Comparison of ENCODE assay signal across 12 mouse cellular contexts in the genomic region with DNA sequence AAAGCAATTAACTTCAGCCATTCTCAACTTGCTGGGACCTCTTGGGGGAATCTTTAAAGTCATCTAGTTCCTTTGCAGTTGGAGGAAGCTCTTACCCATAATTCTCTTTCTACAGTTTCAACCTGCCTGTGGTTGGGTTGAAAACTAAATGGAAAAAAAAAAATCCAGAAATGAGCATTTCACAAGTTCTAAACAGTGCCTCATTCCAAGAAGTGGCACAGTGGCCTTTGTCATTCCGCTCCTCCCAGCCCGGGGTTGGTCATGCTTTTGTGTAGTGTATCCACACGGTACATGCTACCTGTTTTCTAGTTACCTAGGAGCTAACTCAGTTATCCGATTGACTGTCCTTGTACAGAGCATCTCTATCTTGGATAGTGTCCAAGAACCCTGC.
DNase-seq lines count a peak whose midpoint lies in the region; ATAC-seq lines count a peak whose summit lies in the region.
"Had no signal": no experiment of that assay in that cellular context is flagged by ENCODE, and none has a peak within 500 bp of the region (broad histone marks: within the 10 kb centered on the region; RNA-seq: fewer than 3 reads in every experiment).

No protein-coding gene starts in this region.

- H3K27me3 ChIP-seq in heart, embryonic 11.5 days (ENCODE audit: control insufficient read depth, insufficient read depth, low read length), result no peaks in the 10 kb centered on the region
- no peaks in the 10 kb centered on the region for H3K27me3 ChIP-seq in lung, embryonic 15.5 days
- peaks cover 12% of the 10 kb centered on the region; the same call in 1 of the 2 replicates for H3K27me3 ChIP-seq in liver, embryonic 12.5 days (replicated peaks)
- no peaks in the 10 kb centered on the region for H3K27me3 ChIP-seq in stomach, embryonic 15.5 days (replicated peaks)
- peaks cover 4% of the 10 kb centered on the region for H3K27me3 ChIP-seq in forebrain, embryonic 15.5 days
- H3K27me3 ChIP-seq: Patski had no signal

- H3K9ac ChIP-seq in heart, embryonic 11.5 days (ENCODE audit: low read depth, low read length), result no peak overlapping the region
- H3K9ac ChIP-seq in lung, embryonic 15.5 days, result no peak overlapping the region
- H3K9ac ChIP-seq in liver, embryonic 12.5 days, result no peak overlapping the region
- no peak overlapping the region for H3K9ac ChIP-seq in stomach, embryonic 15.5 days
- H3K9ac ChIP-seq in forebrain, embryonic 15.5 days (replicated peaks), result no peak overlapping the region
- H3K9ac ChIP-seq: limb, embryonic 12.5 days; midbrain, embryonic 15.5 days; neural tube, embryonic 15.5 days had no signal

- H3K9me3 ChIP-seq in heart, embryonic 11.5 days (replicated peaks; ENCODE audit: control insufficient read depth, low read length), result 0 out of 2 replicates have a peak, but pooled peaks cover 2% of the 10 kb centered on the region
- no peaks in the 10 kb centered on the region for H3K9me3 ChIP-seq in lung, embryonic 15.5 days
- H3K9me3 ChIP-seq in liver, embryonic 12.5 days (replicated peaks), result no peaks in the 10 kb centered on the region
- H3K9me3 ChIP-seq in stomach, embryonic 15.5 days, result no peaks in the 10 kb centered on the region
- H3K9me3 ChIP-seq in forebrain, embryonic 15.5 days, result no peaks in the 10 kb centered on the region
- H3K9me3 ChIP-seq: limb, embryonic 12.5 days; midbrain, embryonic 15.5 days had no signal

- intact Hi-C loops in heart, postnatal 36 days (cut with DNase I), result loop anchor here (1.0 to 10.0 kb wide), 4 partner anchors 31 to 645 kb away; no protein-coding TSS in a partner anchor

- H3K27ac ChIP-seq in heart, embryonic 11.5 days (ENCODE audit: low read depth, low read length), result peak overlapping the region; percentile 59; the same call in 1 of the 2 replicates
- H3K27ac ChIP-seq in lung, embryonic 15.5 days, result peak overlapping the region; percentile 70
- H3K27ac ChIP-seq in liver, embryonic 12.5 days, result peak overlapping the region; percentile 70
- peak overlapping the region; percentile 81 for H3K27ac ChIP-seq in stomach, embryonic 15.5 days
- H3K27ac ChIP-seq in forebrain, embryonic 15.5 days (replicated peaks), result no peak overlapping the region
- H3K27ac ChIP-seq: limb, embryonic 12.5 days; midbrain, embryonic 15.5 days; neural tube, embryonic 15.5 days had no signal

- ATAC-seq in heart, embryonic 11.5 days (replicated peaks; ENCODE audit: insufficient number of reproducible peaks, low FRiP score, low TSS enrichment), result no peak
- no peak for ATAC-seq in lung, embryonic 15.5 days (ENCODE audit: borderline replicate concordance, extremely low read depth, low FRiP score, low TSS enrichment)
- no peak for ATAC-seq in liver, embryonic 12.5 days
- no peak for ATAC-seq in stomach, embryonic 15.5 days (ENCODE audit: insufficient read depth, low FRiP score, low read depth)
- ATAC-seq in forebrain, embryonic 15.5 days (replicated peaks), result no peak

- H3K36me3 ChIP-seq in heart, embryonic 11.5 days (ENCODE audit: control insufficient read depth, insufficient read depth, low read length), result no peaks in the 10 kb centered on the region
- no peaks in the 10 kb centered on the region for H3K36me3 ChIP-seq in lung, embryonic 15.5 days
- no peaks in the 10 kb centered on the region for H3K36me3 ChIP-seq in liver, embryonic 12.5 days
- H3K36me3 ChIP-seq in stomach, embryonic 15.5 days, result no peaks in the 10 kb centered on the region
- no peaks in the 10 kb centered on the region for H3K36me3 ChIP-seq in forebrain, embryonic 15.5 days
- H3K36me3 ChIP-seq: limb, embryonic 12.5 days; midbrain, embryonic 15.5 days; neural tube, embryonic 15.5 days had no signal

- H3K4me2 ChIP-seq in heart, embryonic 11.5 days, result no peak overlapping the region
- H3K4me2 ChIP-seq in lung, embryonic 15.5 days, result no peak overlapping the region
- H3K4me2 ChIP-seq in liver, embryonic 12.5 days, result no peak overlapping the region
- H3K4me2 ChIP-seq in stomach, embryonic 15.5 days, result peak overlapping the region; percentile 14; the same call in 1 of the 2 replicates
- H3K4me2 ChIP-seq in forebrain, embryonic 15.5 days (replicated peaks), result no peak overlapping the region
- H3K4me2 ChIP-seq: limb, embryonic 12.5 days; midbrain, embryonic 15.5 days; neural tube, embryonic 15.5 days had no signal

- WGBS in heart, embryonic 11.5 days (ENCODE audit: insufficient replicate concordance), result 92% methylated on average over 4 of the region's 4 CpGs
- WGBS in lung, embryonic 15.5 days, result 82% methylated on average over 4 of the region's 4 CpGs
- WGBS in liver, embryonic 12.5 days (ENCODE audit: insufficient replicate concordance), result 88% methylated on average over 4 of the region's 4 CpGs
- 75% methylated on average over 4 of the region's 4 CpGs for WGBS in stomach, embryonic 15.5 days
- WGBS in forebrain, embryonic 15.5 days, result 75% methylated on average over 4 of the region's 4 CpGs

- DNase-seq in heart, postnatal 36 days, result no peak
- DNase-seq in lung, postnatal 36 days, result no peak
- no peak for DNase-seq in adrenal gland, adult 18-20 months (ENCODE audit: low spot score in 2 of 2)

- H3K4me3 ChIP-seq in heart, embryonic 11.5 days (ENCODE audit: low read depth, low read length), result no peak overlapping the region
- H3K4me3 ChIP-seq in lung, embryonic 15.5 days, result no peak overlapping the region
- no peak overlapping the region for H3K4me3 ChIP-seq in liver, embryonic 12.5 days
- H3K4me3 ChIP-seq in stomach, embryonic 15.5 days (replicated peaks), result no peak overlapping the region
- no peak overlapping the region for H3K4me3 ChIP-seq in forebrain, embryonic 15.5 days
- H3K4me3 ChIP-seq: limb, embryonic 12.5 days; midbrain, embryonic 15.5 days; neural tube, embryonic 15.5 days had no signal

- H3K4me1 ChIP-seq in heart, embryonic 11.5 days (ENCODE audit: control insufficient read depth, insufficient read depth, low read length), result 0 out of 2 replicates have a peak, but pooled peaks cover 3% of the 10 kb centered on the region
- H3K4me1 ChIP-seq in lung, embryonic 15.5 days, result peaks cover 37% of the 10 kb centered on the region
- peaks cover 49% of the 10 kb centered on the region for H3K4me1 ChIP-seq in liver, embryonic 12.5 days
- 0 out of 2 replicates have a peak, but pooled peaks cover 8% of the 10 kb centered on the region for H3K4me1 ChIP-seq in stomach, embryonic 15.5 days
- no peaks in the 10 kb centered on the region for H3K4me1 ChIP-seq in forebrain, embryonic 15.5 days
